Mouse (Mus musculus) thymus, postnatal 14 days (tissue): ENCODE measurements around the gene Ice1.

Source experiments
- DNase-seq: peaks from one replicate; pipeline ENCODE4 v3.0.0; 2021

Gene Ice1

DNA sequence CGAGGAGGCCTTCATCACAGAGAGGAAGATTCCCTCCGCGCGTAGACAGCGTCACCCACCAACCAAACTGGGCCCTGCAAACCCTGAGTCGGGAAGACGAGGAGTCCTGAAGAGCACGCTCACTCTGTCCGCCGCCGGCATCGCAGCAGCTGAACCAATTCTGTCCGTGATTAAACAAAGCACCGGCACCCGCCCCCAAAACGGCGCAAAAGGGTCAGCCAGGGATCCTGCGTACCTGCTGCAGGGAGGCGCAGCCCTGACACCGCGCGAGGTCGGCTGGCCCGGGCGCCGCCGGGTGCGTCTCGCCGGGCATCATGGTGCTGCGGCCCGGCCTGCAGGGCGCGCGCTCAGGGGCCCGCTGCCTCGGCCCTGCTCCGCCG, at the start of gene Ice1:
TSS of gene Ice1 (minus strand) at position 353 of the 380 bp plus-strand sequence.
- DNase-seq = no peak

DNA sequence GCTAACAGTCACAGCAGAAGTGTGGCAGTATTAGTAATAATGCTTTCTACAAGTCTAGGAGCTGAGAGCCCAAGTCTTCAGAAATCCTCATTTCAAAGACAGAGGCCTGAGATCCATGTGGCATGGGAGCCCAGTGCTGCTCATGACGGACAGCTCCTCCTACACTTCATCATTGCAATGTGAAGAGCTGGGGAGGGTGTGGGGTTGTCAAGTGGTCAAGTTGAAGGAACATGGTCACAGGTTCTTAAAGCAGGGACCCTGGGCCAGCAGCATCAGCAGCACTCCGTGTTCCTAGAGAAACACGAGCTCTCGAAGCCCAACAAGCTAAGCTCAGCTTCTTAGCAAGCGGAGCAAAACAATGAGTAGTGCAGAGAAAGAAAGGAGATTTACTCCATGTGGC, 48.4 kb upstream of the Ice1 start:
- no peak for DNase-seq

DNA sequence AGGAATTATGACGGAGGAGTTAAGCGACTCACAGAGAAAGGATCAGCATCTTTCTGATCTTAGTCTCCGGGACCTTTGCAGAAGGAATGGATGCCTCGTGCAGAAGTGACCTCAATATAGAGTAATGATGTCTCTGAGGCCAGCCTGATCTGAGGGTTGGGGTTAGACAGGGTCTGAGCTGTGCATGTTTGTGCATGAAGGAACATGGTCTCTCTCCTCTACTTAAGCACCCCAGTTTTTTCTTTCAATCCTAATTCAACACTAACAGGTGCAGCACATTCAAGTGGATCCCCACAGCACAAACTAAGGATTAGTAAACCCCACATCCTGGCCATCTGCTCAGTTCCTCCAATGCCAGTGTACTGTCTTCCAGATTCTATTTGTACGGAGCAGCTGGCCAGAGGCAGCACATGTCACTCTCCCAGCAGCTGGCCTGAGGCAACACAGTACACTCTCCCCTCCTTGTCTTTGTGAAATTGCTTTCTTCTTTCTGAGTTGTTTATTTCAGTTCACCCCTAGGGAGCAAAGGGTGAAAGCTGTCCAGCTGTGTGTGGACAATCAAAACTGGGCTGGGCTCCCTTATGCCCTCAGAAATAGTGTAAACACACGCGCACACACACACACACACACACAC, 47.7 kb upstream of the Ice1 start:
- DNase-seq = no peak

DNA sequence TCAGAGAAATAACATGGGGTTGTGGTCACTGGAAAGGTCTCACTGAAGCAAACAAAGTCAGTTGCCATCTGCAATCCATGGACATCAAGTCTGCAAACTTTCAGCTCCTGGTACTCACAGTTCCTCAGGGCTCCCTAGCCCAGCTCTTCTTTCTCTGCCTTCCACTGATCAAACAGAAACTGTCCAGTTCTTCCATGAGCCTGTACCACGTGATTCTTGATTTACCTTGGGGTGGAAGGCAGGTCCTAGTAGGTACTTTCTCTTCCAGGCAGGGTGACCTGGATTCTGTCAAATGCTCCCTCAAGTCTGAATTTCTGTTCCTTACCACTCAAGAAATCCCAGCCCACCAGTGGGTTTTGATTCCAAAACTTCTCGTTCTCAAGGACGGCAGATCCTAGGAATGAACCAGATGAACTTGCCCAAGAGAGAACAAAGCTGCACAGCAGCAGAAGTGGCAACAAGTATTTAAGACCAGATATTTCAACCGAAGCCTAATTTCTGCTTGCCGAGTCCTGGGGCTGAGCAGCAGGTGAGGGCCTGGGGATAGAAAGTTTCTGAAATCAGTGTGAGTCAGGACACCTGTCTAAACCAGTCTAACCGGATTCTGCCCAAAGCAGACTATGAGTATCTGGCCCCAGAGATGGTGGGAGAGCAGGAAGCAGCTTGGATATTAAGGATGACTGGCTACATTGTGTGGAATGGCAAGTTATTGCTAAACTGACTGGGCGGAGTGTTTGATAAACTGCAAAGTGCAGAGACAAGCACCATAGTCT, 44.2 kb upstream of the Ice1 start:
- no peak for DNase-seq

DNA sequence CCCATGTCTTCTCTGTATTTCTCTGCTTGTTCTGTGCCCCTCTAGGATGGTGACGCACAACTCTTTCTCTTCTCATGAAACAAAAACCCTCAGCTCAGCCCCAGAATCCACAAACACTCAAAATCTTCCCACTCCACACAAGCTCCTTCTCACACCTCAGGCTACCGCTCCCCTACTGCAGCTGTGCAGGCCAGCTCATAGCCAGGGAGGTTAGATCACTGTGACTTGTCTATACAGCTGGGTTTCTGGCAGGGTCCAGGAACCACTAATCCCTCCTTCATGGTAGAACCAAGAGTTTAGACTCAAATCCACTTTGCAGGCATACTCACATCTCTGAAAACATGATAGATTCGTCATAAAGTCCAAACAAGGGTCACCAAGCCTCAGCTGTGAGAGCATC, 42.9 kb upstream of the Ice1 start:
- no peak for DNase-seq

DNA sequence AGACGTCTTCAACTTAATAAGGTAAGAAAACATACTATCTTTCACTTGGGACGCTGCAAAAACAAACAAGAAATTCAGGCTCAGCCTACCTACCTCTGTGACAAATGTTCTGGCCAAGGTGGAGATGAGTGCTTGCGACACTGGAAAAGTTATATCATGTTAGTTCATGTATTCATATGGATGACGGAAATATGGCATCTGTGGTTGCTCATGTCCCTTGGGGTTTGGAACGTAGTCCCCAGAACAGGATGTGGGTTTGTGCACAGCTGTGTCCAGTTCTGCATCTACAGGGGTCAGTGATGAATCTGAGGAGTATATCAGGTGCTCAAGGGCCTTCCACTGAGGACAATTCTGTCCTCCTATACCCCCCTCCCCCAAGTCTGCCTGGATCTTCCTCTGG, 40.3 kb upstream of the Ice1 start:
- DNase-seq = no peak

DNA sequence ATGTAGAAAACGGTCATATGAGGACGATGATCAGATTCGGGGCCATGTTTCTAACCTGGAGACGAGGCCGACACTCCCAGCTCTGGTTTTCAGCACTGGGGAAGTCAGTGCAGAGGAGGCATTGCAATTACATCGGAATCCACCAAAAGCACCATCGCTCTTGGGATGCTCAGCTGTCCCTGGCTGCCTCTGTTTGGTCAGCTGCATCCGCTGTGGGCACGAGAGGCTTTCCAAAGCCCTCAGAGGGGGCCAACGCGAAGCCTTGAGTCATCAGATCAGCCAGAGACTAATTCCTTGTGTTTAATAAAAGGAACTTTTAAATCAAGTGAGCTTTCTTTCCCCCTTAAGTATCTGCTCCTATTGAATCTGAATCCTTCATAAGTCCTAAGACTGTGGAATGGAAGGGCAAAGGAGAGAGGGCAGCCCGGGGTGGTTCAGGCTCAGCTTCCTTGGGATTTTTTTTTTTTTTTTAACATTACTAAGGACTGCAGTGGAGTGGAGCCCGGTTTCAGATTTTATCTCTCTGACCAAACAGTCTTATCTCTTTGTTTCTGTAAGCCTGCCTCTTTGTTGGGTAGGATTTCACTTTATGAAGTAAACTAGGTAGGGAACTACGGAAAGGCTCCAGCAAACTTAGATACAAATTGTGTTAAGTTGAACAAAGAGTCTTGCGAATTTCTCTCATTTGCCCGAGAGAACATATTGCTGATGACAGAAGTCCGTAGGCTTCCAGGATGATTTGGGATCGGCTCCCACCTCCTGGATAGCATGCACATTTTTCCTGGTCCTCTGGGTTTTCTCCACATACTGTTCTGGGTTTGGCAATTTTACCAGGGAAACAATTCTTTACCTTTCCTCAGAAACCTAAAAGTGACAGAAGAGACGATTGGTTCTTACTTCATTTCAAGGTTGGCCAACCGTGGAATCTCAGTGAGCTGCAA, 39.1 kb upstream of the Ice1 start:
- DNase-seq = no peak

DNA sequence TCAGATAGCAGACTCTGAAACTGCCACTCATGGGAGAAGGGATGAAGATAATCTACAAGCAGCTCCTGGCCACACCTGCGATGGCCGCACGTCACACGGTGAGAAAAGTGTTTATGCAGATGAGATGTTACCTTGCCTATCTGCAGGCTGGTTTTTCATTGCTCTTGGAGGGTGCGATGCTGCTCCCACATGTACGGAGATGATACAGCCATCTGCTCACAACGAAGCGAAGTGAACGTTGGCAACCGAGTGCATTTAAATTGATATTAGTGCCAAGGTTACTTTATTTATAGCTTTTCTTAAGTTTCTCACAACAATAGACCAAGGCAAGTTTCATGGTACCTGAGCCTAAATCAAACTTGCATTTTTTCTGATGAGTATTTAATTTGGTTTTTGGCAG, 37.6 kb upstream of the Ice1 start:
- no peak for DNase-seq

DNA sequence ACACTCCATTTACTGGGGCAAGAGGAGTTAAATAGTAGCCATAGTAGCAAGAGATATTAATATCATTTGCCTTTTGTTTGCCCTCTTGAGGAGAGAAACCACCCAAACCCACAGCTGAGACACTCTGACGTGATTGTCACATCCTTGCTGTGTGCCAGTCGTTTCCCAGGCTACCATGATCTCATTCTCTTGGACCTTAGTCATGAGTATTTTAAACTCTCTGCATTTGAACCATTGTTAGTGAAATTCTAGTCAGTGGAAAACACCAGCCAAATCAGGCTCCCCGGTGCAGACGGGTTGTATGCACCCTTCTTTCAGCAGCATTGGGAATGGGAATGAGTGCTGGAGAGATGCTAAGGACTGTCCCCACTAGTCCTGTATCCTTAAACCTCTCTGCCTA, 32.6 kb upstream of the Ice1 start:
- no peak for DNase-seq

DNA sequence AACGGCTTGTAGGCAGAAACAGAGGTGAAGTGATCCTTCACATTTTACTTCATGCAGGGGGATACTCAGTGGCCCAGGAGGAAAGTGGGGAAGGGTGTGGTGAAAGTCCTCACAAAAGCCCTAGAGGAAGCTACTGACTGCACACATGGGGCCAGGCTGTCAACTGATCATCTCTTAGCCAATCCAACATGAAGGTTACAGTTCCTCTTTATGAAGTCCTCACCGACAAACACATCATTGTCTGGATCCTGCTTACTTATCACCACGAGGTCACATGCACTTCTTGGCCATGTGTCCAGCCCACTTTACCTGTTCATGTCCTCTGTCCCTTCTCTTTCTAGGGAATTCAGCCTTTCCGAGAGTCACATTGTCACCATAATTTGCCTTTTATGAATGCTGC, 22.3 kb upstream of the Ice1 start:
- DNase-seq = no peak

DNA sequence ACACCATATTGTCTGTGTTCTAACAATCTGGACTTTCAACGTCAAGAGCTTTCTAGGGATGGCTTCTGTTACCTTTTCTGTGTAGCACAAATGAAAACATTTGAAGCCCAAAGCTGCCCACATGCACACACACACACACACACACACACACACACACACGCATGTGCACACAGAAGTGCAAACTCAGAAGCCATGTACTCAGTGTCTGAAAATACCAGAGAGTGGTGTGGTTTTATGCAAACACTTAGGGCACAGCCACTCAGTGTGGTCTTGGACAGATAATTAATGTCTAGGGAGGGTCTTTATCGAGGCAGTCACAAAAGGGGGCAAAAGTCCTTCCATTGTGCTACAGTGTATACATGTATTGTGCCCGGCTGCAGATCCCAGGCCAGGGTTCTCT, 19.3 kb upstream of the Ice1 start:
- DNase-seq = no peak

DNA sequence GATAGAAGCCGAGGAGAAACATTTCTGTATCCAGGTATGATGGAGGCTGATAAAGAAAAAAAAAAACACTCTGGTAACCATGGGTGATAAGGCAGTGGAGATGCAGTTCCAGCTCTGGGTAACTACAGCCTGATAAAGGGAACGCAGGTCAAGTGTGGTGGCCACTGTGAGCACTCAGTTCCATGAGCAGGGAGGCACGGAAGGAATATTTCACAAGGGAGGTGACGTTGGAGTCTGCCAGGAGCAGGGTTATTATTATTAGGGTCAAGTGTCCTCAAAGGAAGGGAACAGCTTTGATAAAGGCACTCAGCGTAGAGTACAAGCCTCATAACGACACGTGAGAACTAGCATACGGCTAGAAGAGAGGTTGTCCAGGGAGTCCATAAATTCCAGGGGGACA, 18.9 kb upstream of the Ice1 start:
- no peak for DNase-seq

DNA sequence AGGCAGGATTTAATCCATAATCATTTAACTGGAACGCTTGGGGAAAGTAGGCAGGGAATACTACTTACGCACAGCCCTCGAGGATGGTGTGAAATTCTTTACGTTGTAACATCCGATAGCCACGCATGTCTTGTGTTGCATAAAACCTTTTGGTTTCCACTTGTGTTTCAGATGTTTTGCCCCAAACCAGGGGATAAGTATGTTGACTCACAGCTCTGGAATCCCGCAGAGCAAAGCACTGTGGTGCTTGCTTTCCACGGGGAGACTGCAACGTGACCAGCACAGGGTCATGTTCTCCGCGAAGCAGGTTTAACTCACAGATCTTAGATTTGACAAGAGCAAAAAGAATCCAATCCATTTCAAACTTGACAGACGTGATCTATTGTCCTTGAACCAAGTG, 18.1 kb upstream of the Ice1 start:
- no peak for DNase-seq

DNA sequence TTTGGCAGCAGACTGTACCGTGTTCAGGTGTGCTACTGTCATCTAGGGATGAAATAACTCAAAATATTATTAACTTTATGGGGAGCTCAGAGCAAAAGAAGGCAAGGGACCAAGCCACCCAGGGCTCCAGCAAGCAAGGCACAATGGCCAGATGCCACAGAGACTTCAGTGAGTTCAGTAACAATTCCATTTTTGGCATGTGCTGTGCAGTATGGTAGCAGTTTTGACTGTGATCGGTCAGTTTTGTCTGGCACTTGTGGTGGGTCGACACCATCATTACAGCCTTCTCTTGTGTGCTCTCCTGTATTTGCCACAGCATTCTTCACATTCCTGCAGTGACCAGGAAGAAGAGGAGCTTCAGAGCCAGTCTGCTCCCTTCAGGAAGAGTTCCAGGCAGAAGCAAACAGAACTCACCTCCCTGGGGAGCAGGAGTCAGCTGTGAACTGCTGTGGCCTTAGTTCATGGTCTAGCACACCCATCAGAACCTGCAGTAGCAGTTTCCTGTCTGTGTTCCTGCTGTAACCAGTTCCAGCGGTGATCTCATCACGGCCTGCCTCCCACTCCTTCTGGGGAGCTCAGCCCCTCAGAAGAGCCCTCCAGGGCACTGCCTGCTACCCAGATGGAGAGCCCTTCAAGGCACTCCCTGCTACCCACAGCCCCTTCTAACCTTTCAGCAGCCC, 16.8 kb upstream of the Ice1 start:
- DNase-seq = peak; percentile 35

DNA sequence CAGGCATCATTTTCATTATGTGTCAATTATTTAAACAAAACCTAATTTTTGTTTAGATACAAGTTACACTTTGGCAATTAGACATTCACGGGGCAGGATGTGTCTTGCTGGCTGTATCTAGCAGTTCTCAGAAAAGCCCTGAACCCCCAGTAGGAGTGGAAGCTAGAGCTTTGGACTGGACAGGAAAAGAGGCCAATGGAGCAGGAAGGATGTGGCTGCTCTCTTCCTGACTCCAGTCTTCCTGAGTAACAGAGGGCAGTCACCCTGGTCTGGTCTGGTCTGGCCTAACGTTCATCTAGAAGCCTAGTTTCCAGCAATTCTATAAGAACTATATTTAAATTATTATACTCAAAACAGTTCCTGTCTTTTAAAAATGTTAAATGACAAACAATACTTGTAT, 16.0 kb upstream of the Ice1 start:
- DNase-seq = no peak

DNA sequence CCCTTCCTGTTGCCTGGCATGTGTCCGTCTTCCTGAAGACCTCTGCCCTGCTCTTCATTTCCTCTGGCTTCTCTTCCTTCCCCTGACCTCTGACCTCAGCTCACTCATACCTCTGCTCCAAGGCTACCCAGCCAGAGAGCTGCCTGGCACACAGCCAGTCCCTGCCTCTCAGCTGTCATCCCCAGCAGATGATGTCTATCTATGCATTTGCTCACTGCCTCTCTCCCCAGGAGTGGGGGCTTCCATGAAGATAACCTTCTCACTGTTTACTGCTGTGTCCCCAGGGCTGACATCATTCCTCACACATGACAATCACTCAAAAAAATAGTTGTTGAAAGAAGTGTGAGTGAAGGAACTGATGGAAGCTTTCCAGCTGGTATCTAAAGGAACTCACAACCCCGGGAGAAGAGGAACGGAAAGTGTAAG, 12.6 kb upstream of the Ice1 start:
- DNase-seq = no peak

DNA sequence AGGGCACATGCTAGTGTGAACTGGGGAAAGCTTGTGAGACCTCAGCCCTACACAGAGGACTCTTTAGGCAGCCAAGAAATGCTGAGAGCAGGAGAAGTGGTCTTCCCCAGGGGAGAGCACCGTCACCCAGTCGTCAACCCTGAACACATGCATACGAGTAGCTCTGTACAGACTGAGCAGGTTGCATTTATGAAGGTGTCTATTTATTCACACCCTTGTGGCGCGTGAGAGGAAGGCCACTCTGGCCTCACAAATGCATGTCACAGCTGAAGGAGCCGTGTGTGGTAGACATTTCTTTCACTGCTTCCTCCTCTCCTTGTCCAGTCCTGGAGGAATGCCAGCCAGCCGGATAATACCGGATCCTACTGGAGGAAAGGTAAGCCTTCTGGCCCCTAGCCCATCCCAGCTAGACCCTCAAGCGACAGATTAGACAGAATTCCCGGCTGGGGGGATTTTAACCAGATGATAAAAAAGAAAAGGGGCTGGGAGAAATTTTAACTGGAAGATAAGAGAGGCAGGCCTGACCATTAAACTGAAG, 8.6 kb upstream of the Ice1 start:
- peak; percentile 2 for DNase-seq

DNA sequence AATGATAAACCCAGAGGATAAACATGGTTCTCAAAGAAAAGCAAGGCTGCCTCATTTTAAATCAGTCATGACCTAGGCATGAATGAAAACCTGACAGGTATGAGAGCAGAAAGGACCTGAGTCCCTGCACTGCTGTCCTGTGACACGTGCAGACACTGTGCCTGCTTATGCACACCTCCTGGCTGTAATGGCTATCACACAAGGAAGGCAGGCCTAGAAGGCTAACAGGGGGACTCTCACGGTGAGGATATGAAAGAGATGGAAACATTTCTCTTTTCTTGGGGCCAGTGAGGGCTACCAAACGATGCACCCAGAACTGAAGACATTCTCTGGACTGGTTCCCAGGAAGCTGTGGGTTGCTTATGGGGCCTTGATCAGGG, 6.6 kb upstream of the Ice1 start:
- no peak for DNase-seq

DNA sequence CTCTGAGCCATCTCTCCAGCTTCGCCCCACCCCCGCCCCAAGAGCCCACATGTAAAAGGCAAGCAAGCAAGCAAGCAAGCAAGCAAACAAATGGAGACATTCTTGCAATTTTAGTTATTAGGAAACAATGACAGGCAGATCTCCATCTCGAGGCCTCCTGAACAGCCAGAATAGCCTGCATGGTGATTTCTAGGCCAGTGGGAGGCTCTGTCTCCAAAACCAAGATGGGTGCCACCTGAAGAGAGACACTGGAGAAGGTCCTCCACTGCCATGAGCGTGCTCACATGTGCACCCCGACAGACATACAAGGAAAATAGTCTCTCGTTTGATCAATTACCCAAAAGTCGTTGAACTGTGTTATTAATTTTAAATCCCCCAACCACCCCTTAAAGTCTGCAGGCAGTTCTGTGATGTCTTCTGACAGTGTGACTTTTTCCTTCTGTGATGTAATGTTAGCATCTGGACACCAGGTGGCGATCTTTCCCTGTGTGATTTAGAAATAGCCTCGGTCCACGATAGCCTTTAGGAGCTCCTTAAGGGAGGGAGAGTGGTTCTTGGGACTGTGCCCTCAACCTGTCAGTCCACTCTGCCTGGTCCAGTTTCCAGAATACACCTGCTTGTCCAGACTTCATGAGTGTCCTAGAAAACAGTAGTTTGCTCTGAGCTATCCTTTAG, 6.1 kb upstream of the Ice1 start:
- peak; percentile 58 for DNase-seq

DNA sequence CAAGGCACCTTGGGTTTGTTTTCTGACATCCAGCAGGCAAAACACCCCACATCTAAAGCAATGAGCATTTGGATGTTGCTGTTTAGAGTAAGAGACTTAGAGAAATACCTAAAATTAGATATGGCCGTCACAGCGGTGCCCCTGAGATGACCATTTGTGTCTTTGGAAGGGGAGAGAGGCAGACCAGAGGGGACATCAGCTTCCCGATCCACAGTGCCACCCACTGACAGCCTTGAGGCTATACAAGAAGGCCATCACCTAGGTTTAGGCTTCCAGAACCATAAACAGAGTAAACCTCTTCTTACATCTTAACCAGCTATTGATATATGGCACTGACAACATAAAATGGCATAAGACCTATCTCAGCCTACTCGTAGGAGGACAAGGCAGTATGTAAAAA, 4.5 kb upstream of the Ice1 start:
- no peak for DNase-seq

DNA sequence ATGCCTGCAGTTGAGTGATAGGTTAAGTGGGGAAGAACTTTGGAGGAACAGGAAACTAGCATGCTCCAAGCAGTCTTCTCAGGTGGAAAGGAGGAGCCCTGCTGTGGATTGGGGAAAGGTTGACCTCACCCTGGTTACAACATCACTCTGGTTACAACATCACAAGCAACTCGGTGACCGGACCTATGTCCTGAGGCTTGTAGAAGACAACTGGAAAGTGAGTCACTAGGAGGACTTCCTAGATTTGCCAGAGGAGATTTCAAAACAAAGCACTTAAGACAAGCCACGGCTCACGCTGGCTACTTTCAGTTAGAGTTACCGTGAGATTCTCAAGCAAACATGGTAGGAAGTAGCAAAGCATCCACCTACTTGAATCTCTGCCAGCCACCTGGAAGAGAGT, 3.9 kb upstream of the Ice1 start:
- no peak for DNase-seq

DNA sequence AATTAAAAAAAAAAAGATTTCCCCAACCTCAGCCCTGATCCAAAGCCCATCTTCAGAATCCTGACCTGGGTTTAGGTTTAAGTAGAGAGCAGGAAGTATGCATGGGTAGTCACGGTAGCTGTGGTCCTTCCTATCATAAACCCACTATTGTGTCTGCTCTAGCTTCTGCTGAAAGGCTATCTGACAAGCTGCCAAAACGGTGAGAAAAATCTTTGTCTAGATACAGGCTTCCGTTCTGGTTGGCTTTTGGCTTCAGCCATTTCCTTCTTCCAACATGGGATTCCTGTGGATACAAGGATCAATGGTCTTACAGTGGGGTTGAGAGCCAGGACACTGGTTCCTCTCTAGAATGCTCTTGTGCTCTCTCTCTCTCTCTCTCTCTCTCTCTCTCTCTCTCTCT, 2.2 kb upstream of the Ice1 start:
- no peak for DNase-seq
